Mouse (Mus musculus): ENCODE data around the gene Acaa1b.

Acaa1b gene

DNA sequence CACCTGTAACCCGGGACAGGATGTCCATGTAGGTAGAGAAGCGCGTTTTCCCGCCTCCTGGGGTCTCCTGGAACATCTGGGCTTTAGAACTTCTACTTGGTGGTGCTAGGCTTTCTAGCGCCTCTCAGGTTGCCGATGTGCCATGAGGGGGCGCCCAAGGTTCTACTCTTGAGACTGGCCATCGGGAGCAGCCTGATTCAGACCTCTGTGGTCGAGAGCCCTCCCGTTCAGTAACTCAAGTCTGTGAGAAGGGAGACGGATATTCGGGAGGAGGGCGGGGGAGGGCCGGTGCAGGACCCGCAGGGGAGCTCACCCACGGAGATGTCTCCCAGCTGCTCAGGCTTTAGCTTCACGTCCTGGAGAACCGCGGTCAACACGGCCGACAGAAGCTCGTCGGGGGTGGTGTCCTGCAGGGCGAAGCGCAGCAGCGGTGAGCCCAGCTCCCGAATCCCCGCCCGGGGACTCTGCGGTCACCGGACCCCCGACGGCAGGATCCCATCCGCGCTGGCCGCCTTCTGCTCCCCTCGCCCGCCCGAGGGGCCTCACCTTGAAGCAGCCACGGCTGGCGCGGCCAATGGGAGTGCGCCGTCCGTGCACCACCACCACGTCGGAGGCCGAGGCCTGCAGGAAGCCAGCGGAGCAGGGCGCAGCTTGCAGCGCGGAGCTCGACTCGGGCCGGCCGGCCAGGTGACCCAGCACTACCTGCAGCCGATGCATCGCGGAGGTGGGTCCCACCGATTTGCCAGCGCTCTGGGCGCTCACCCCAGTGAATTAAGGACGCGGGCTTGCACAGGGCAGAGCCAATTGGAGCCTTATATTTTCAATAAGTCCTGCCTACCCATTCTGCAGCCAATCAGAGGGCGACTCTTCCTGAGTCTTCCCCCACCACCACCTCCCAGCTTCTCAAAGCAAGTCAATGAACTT is at the start of gene Acaa1b:
Acaa1b (minus strand) TSS at position 816 of the 924 bp plus-strand sequence.
- peak; percentile 90 for DNase-seq

DNA sequence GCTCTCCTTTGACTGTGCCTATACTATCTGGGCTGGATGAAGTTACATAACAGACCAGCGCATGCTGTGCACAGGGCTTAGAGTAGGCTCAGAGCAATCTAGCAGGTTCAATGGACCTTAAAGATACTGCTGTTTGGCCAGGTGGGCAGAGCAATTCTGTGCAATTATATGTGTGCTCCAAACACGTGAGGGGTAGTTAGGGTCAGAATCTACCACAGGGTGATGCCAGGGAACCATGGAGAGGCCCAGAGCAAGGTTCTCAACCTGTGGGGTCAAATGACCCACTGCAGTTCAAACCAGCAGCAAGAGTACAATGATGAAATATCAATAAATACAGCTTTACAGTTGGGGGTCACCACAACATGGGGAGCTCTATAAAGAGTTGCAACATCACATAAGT is 49.8 kb upstream of the Acaa1b start:
- DNase-seq = no peak

DNA sequence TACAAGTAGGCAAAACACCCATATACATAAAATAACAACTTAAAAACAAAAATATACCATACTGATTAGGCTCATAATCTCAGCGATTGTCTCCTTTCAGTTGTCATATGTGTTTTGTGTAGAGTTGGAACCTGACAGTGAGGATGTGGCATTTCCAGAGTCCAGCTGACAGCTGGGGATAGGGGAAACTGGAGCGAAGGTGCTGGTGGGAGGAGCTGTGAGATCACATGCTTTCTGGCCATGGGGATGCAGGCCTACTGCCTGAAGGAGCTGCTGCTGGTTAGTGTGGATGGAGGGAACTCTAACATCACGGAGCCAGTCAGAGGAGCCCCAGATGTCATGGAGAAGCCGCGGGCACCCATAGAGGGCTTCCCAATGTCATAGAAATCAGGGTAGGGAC is 48.9 kb upstream of the Acaa1b start:
- DNase-seq = no peak

DNA sequence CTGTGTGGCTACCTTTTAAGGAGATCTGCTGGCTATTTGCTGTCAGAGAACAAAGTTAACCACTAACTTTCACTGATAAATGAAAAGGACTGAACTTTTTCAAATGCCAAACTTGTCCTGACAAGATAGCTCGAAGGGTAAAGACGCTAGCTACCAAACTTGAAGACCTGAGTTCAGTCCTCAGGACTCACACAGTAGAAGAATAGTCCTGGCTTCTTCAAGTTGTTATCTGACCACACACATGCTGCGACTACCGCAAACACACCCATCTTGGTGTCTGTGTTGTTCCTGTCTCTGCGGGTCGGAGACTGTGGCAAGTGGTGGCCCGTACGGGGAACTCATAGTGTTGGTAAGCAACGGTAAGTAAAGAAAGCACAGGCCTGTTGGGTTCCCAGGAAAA is 46.7 kb upstream of the Acaa1b start:
- no peak for DNase-seq

DNA sequence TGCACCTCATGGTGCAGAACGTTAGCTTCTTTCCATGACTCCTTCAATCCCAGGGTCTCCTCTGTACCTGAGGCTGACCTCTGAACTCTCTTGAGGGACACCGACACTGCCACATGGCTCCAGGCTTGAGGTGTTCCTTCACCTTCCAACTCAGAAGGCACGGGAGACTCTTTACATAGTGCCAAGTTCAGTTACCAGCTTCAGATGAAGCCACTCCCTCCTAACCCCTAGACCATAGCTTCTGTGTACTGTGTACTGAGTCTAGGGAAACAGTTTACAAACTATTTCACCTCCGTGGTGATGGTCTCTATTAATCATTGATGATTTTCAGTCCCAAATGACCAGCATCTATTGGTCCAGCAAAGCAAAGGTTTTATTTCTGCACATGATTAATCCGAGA is 44.8 kb upstream of the Acaa1b start:
- no peak for DNase-seq

DNA sequence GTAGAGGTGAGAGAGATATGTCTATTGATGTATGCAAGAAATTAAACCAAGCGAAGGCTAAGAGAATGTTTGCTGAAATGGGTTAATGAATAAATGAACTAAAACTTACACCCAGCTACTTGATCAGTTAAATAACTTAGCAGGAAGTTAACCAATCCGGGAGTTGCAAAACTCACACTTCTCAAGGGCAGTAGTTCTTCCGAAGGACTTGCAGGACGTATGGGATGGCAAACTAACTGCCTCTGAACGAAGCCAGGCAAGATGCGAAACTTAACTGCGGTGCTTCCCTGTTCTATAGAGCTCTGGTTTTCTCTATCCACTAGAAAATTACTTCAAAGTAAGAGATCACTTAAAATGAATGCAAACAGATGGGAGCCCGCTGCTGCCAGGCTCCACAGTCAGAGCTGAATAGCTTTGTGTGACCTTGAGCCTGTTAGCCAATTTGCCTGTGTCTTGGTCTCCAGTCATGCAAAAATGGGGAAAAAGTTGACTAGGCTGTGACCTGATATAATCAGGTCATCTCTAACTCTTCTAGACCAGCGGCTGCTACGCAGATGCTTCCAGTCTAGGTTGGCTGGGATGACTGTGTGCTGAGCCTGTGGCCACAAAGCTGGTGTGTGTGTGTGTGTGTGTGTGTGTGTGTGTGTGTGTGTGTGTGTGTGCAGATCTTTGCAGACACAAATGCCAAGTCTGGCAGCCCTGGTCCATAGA is 42.4 kb upstream of the Acaa1b start:
- no peak for DNase-seq

DNA sequence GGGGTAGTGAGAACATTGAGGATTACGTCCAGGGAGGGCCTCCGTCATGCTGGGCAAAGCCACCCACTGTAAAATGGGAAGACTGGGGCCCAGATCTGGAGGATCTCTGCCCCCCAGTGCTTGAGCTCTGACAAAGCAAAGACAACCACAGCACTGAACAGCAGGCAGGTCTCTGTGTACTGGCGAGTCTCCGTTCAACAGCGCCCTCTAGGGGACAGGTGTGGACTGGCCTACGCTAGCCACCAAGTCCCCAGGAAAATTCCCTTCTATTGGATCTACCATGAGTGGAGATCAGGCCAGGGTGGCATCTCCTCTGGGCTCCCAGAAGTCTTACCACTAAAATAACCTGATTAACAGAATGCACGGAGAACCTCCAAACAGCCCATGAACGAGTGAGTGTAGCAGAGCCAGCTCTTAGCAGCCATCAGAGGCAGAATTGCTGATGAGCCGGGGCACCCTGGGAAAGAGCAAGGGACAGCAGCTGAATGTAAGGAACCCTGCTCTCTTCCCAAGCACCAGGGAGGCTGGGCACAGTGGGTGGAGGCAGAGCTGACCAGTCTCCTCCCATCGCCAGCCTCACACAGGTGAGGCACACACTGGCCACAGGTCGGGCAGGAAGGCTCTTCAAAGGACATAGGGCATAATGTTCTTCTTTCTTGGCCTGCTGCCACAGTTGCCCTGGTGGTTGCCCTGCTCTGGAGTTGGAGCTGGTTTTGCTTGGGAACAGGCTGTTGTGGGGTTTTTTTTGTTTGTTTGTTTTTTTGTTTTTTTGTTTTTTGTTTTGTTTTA is 35.5 kb upstream of the Acaa1b start:
- peak; percentile 52 for DNase-seq

DNA sequence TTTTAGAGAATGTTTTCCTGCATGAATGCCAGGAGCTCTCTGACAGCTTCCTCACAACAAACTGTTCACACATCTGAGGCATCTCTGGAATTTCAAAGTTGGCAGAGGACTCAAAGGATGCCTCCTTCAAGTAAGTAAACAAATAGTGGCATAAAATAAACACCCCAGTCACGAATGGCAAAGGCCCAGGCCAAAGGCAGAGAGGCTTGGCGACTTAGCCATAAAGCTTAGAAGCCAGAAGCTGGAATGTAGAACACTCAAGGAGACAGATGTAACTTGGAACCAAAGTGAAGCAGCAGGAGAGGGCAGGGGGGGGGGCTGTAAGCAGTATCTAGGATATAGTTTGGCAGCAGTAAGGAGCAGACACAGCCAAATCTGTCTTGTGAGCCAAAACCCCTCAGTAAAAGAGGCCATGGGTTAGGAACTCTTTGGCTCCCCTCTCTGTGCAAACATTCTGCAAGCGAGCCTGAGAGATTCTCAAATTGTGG is 24.4 kb upstream of the Acaa1b start:
- peak; percentile 89 for DNase-seq

DNA sequence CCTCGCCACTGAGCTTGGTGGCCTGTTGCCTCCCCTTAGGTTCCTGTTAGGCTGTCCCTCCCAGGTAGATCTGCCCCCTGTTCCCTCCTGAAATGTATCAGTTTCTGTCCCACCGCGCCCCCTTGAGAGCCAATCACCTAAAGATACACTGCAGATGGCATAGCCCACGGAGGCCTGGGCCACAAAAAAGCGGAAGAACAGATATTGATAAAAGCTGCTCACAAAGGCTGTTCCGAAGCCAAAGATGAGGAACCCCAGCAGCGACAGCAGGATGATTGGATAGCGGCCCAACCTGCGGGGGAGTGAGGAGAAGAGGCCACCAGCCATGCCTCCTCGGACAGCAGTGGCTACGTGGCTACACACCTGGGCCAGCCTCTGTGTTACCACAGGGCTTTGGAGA is 22.4 kb upstream of the Acaa1b start:
- no peak for DNase-seq

DNA sequence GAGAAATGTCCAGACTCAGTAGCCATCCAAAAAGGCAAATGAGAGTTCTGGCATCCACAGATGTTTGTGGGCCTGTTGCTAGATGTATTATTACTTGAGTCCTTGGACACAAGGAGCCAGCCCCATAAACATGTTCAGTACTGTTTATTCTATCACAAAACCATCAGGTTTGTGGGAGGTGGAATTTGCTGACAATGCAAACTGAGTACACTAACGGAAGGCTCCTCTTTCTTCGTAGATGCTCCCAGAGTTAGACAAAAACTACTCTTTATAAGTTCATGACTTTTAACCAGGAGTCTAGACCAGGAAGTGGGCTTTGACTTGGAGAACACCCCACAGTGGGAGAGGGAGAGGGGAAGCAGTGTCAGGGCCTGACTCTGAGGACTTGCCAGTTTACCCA is 10.7 kb upstream of the Acaa1b start:
- no peak for DNase-seq

DNA sequence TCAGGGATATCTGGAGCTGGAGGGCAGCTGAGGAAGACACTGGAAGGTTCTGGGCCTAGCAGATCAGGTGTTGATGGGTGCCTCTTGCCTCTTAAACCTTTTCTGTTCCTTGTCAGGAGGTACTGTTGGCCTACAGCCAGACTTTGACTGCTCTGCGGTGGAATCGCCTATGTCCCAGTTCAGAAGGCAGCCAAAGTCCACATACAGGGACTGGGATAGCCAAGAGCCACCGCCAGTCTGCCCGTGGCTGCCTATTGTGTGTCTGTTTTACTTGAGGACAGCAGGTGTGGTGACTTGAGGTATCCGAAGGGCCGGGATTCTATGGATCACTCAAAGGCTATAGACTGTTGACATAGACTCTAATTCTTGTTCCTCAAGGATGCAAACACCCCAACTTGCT is 8.7 kb upstream of the Acaa1b start:
- DNase-seq = no peak

DNA sequence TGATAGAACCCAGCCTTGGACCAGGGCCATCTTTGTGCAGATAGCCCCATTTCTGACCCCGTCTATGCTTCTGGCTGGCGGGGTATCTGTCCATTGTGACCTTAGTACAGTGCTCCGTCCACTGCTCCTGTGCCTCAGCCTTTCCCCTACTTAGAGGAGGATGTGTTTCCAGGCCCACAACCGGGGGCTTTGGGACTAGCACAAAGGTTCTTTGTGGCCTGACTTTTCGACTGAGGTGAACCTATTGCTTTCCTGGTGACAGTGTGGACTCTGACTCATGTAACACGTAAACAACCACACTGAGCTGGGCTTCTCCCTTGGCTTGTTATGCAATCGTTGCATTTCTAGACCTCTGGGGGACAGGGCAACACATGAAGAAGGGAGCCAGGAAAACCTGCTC is 7.8 kb upstream of the Acaa1b start:
- no peak for DNase-seq

DNA sequence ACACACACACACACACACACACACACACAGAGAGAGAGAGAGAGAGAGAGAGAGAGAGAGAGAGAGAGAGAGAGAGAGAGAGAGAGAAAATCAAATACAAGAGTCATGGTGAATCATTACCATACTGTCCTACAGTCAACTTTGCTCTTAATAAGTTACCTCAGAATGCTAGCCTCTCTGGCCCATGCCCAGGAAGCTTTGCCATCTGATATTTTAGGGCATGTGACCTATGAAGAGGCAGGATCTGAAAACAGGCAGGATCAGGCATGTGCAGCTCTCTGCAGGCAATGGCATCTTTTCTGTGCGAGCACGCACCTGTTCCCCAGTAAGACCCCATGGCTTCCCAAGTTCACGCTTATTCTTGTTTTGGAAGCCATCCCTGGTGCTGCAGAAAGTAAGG is 3.8 kb upstream of the Acaa1b start:
- no peak for DNase-seq

DNA sequence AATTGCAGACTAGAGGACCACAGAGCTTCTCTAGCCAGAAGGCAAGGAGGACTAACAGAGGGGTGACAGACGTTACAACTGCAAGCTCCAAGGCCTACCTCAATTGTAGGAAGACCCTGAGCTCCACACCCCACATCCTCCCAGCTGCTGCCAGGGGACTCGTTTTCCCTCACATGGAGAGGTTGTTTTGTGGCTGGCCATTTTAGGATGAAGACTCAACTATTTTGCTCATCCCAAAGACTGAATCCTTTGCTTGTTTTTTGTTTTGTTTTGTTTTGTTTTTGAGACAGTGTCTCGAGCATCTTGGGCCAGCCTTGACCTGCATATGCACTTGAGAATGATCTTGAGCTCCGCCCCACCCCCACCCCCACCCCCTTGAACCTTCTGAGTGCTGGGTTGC is 2.0 kb upstream of the Acaa1b start, which contains the start of gene Gm47289:
Gm47289 (plus strand) TSS at position 301 of the 400 bp plus-strand sequence.
- no peak for DNase-seq

DNA sequence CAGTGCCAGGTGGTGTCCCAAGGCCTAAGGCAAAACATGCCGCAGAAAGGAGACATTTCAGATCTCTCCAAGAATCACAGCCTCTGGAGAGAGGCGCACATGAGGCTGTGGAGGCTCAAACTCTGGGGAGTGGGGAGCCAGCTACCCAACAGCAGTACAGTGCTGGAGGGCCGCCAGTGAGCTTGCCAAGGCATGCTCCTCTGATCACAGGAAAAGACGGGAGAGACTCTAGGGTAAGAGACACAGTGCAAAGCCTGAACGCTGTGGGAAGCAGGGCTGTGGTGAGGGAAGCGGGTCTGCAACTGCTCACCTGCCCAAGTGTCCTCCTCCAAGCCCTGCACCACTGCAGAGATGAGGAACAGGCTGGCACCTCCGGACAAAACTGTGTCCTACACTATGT is 1.1 kb downstream of the Acaa1b start:
- DNase-seq = no peak

DNA sequence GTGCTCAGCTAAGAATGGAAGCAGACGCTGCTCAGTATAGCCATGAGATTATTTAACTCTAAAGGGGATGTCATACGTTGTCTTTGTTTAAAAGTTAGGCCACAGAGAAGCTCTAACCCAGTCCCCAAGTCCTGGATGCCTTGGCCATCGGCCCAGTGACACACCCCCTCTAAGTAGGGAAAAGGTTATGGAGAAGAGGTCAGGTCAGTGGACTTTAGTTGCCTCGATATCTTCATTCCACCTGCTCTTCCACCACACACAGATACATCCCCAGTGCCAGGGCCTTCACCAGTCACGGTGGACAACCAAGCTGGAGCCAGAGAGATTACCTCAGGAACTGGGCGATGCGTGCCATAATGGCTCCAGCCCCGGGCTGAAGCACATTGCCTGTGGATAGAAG is 1.5 kb downstream of the Acaa1b start:
- no peak for DNase-seq

DNA sequence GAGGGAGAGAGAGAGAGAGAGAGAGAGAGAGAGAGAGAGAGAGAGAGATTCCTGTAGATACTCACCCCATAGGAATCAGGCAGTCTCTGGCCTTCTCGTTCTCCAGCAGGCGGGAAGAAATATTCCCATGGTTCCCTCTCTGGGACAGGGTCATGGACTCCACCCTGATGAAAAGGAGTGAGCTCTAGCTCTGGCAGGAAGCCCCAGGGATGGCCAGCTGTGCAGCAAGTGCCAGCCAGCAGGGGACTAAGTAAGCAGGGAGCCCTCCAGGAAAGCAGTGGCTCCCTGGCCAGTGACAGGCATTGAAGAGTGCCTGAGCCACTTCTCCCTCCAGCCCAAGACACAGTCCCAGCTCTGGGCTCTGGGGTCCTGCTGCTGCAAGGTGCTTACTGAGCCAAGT is 5.1 kb downstream of the Acaa1b start:
- no peak for DNase-seq

DNA sequence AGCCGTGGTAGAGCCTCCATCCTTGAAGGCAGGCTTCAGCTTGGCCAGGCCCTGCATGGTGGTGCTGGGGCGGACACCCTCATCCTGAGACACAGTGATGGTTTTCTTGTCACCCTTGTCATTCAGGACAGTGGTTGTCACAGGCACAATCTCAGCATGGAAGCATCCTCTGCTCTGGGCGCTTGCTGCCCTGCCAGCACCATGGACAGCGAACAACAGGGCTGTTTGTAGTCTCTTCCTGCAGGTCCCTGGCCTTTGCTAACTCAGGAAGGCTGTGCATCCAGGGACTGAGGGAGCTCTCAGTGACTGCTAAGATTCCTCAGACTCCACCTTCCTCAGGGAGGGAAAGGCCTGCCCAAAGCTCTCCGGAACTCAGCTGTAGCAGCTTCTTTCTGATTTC is 7.3 kb downstream of the Acaa1b start:
- peak; percentile 68 for DNase-seq

DNA sequence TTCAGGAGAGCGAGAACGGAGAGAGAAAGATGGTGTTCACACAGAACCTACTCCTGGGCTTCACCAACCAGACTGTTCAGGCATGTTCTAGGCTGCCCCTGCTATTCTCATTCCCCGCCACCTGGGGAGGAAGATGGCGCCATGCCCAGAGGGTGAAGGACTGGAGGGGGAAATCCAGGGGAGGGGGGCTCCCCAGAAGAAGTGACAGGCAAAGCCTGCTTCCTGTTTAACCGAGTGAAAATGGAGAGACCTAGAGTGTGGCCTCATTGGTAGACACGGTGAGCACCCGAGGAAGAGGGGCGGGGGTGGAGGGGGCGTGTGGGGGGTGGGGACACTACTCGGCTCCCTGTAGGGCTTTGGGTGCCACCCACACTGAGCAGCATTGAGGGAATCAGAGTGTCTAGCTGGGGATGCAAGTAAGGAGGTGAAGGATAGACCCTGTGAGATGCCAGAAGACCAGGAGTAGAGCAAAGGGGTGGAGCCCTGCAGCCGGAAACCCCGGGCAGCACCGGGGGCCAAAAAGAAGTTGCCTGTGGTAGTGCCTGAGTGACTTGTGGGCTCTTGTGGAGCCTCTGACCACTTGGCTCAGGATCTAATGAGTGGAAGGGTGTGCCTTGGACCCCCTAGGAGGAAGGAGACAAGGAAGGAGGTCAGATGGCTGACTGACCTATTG is 10.7 kb downstream of the Acaa1b start:
- no peak for DNase-seq

DNA sequence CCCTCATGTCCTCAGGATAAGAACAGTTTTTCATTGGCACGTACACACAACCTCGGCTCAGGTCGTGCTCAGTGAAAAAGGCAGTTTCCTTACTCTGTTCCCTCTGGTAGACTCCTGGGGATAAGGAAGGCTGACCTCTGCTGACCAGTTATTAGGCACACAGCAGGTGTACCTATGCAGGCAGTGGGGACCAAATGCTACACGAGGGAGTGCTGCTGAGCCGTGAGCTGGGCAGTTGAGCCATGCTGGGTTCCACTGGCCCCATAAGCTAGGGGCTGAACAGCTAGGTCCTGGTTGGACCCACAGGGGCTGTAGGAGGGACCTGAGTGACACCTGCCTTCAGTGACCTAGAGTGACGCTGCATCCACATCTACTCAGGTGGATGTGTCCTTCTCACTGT is 11.3 kb downstream of the Acaa1b start:
- DNase-seq = no peak

DNA sequence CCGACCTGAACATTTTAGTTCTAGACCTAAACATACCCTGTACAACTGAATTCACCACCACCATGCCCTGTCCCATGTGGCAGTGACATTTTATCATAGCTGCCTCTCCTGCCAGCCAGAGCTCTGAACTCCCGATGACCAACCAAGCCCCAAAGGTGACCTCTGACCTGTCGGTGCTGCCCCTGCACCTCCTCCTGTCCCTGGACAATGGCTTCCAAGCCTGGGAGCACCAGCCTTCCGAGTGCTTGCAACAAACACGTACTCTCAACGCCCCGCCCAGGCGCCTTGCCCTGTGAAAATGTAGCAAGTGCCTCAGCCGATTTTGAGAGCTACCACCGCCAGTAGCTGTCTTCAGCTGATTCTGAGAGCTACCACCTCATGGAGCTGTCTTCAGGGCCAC is 11.8 kb downstream of the Acaa1b start:
- no peak for DNase-seq

DNA sequence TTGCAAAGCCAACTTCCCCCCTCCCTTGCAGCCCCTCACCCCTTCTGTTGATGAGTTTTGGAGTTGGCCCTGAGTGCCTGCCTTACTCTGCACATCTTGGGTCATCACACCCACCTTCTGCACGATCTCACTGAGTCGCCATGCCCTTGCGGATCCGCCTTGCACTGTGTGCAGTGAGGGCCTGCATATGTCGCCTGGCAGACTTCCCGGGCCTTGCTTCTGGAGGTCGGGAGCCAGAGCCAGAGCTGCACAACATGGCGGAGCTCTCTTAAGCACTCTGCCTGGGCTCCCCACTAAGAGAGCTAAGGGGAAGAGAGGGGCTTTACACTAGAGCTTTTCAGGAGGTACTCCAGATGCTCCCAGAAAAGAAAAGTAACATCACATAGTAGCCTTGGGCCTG is 12.2 kb downstream of the Acaa1b start:
- no peak for DNase-seq

DNA sequence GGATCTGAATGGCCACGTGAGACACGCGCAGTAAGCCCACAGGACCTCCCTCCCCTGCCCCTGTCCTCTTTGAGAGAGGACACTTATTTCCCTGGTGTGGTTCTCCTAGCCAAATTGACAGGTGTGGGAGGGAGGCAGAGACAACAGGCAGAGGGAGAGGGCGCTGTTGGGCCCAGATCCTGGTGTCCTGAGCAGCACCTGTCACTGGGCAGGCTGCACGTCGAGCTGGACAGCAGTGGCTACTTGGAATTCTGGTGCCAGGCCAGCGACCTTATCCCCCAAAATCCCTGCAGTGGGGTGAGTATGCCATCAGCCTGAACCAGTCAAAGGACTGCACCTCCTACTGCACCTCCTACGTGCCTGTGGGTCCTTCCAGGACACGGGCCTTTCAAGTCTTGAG is 13.5 kb downstream of the Acaa1b start:
- DNase-seq = no peak

All from lung, postnatal 10 days (tissue).